Mouse (Mus musculus) layer of hippocampus, adult 2 months (tissue): ENCODE results near the gene Vmn1r9. TPM values are rescaled to one million over a fixed set of nuclear protein-coding genes. Genes with fewer than 3 reads are reported as not detected.
"Not testable (repeated sequence)": the region's sequence is repeated elsewhere in the genome, so short reads cannot be mapped to it uniquely, and the experiment has no call there.

Experiments used
- DNase-seq, 2 experiments: peaks; one replicate each; pipeline ENCODE4 v3.0.0; 2022; ENCODE audit warnings: low spot score in 2 of 2
- H3K27ac ChIP-seq: fragments of 200-600 bp; 2 replicates; pipeline ENCODE4 v1.8.1; 2022
- H3K4me3 ChIP-seq: fragments of 200-600 bp; 2 replicates; pipeline ENCODE4 v1.8.1; 2022; ENCODE audit warnings: mild to moderate bottlenecking
- CTCF ChIP-seq: fragments of 200-600 bp; conservative IDR thresholded peaks from 2 replicates; pipeline ENCODE4 v1.8.1; 2022; ENCODE audit warnings: antibody characterized with exemption, mild to moderate bottlenecking, moderate library complexity
- long read RNA-seq, 2 experiments: library from polyadenylated mRNA; stranded (forward); transcript quantifications; one replicate each; pipeline ENCODE4 v2.0.0; 2021; ENCODE audit warnings: borderline mapping rate in 2 of 2
- total RNA-seq, 2 experiments: library from RNA; stranded (reverse); gene quantifications; 2 replicates each; pipeline ENCODE4 v1.2.3; 2021

Vmn1r9 gene
- total RNA-seq, result not detected
- long read RNA-seq, experiment 1, result 0 reads
- long read RNA-seq, experiment 2, result 0 reads

DNA sequence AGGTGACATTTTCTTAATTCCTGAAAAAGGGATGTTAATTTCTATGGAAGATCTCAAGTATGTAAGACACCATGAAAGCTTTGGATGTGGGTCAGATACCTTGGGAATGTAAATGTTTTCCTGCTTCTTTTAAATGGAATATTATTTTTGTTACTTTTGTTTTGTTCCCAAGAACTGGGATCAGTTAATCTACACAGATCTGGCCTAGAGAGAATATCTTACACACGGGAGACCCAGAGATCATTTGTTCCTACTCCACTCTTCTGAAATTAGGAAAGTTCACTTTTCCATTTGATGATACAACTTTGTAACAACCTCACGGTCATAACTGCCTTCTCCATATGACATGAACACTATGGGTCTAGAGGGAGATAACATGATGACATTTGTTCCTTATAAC lies at the start of gene Vmn1r9:
TSS of gene Vmn1r9 (plus strand) at position 301 of the 400 bp plus-strand sequence.
- no peak within 1 kb of the TSS for H3K4me3 ChIP-seq
- TF ChIP-seq CTCF, result no peak
- H3K27ac ChIP-seq, result no peak within 1 kb of the TSS
- DNase-seq, result no peak

- DNase-seq, H3K27ac ChIP-seq, H3K4me3 ChIP-seq: not testable (repeated sequence)
Observed at GRCm38 (mm10) chr6:57025224-57025623, 41.4 kb upstream of the Vmn1r9 start, which contains the start of gene Vmn1r7. Gene Vmn1r7 (minus strand): TSS chr6:57025324.

GRCm38 (mm10) chr6:57031984-57032383 lies 34.6 kb upstream of the Vmn1r9 start, which contains the start of gene Vmn1r8:
Gene Vmn1r8 (plus strand): TSS chr6:57032284.
- H3K4me3 ChIP-seq, result no peak within 1 kb of the TSS
- TF ChIP-seq CTCF, result no peak
- no peak for DNase-seq
- no peak within 1 kb of the TSS for H3K27ac ChIP-seq

- DNase-seq, result no peak
- no peak for TF ChIP-seq CTCF
- no peak overlapping the region for H3K27ac ChIP-seq
- no peak overlapping the region for H3K4me3 ChIP-seq
Observed at GRCm38 (mm10) chr6:57034674-57035073, 31.9 kb upstream of the Vmn1r9 start.

DNA sequence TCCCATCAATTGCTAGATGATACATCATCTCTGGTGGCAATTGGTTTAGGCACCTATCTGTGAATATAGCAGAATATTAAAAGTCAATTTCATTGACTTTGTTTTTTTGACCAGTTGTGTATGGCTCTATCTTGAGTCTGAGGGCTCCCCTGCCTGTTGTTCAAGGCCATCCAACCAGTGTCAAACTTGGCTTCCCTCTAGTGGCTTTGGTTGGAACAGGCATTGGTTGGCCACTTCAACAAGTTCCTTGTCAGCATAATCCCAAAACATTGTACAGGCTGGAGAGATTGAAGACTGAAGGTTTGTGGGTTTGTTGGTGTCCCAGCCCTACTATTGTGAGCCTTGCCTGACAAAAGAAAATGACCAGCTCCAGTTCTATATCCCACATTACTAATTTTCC lies 2.9 kb upstream of the Vmn1r9 start:
- TF ChIP-seq CTCF, result peak; percentile 17; the same call in 1 of the 2 replicates
- Histone ChIP-seq H3K27ac (no peak overlapping the region), H3K4me3 (no peak overlapping the region)
- no peak for DNase-seq

DNA sequence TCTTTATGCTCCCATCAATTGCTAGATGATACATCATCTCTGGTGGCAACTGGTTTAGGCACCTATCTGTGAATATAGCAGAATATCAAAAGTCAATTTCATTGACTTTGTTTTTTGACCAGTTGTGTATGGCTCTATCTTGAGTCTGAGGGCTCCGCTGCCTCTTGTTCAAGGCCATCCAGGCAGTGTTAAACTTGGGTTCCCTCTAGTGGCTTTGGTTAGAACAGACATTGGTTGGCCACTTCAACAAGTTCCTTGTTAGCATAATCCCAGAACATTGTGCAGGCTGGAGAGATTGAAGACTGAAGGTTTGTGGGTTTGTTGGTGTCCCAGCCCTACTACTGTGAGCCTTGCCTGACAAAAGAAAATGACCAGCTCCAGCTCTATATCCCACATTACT lies 39.8 kb downstream of the Vmn1r9 start:
- DNase-seq, result no peak
- H3K4me3 ChIP-seq, result no peak overlapping the region
- no peak for TF ChIP-seq CTCF
- no peak overlapping the region for H3K27ac ChIP-seq

GRCm38 (mm10) chr6:57109154-57109553 lies 42.6 kb downstream of the Vmn1r9 start, which contains the start of gene Vmn1r10:
Gene Vmn1r10 (plus strand): TSS chr6:57109454.
- DNase-seq, result no peak
- Histone ChIP-seq H3K4me3 (no peak within 1 kb of the TSS), H3K27ac (no peak within 1 kb of the TSS)
- no peak for TF ChIP-seq CTCF

Other genes with a start within 250 kb of the Vmn1r9 start
- gene Fkbp9, start 234.7 kb upstream of the Vmn1r9 start, total RNA-seq, result 10 to 100 TPM; 27.0 to 28.9 TPM
- 10 to 100 TPM; 40.6 to 44.3 TPM for gene Nt5c3, start 142.9 kb upstream of the Vmn1r9 start, total RNA-seq
- gene Vmn1r4, start 142.8 kb upstream of the Vmn1r9 start, total RNA-seq, result under 1 TPM; 0.22 to 0.59 TPM
- gene Vmn1r5, start 96.5 kb upstream of the Vmn1r9 start, total RNA-seq, result not detected
- not detected for gene Vmn1r6, start 69.5 kb upstream of the Vmn1r9 start, total RNA-seq
- not detected for gene Vmn1r7, start 41.5 kb upstream of the Vmn1r9 start, total RNA-seq
- gene Vmn1r8, start 34.5 kb upstream of the Vmn1r9 start, total RNA-seq, result not detected
- gene Vmn1r10, start 42.7 kb downstream of the Vmn1r9 start, total RNA-seq, result not detected
- not detected for gene Vmn1r11, start 66.7 kb downstream of the Vmn1r9 start, total RNA-seq
- gene Vmn1r12, start 90.1 kb downstream of the Vmn1r9 start, total RNA-seq, result not detected
- not detected for gene Vmn1r13, start 136.5 kb downstream of the Vmn1r9 start, total RNA-seq
- gene Vmn1r14, start 164.9 kb downstream of the Vmn1r9 start, total RNA-seq, result not detected
- gene Vmn1r15, start 191.2 kb downstream of the Vmn1r9 start, total RNA-seq, result not detected